Mouse (Mus musculus) left cerebral cortex, adult 18-20 months (tissue): Measurements from ENCODE around the gene Shd. TPM values are rescaled to one million over a fixed set of nuclear protein-coding genes. Genes with fewer than 3 reads are reported as not detected.

ENCODE experiments used
- DNase-seq, 2 experiments: peaks; one replicate each; pipeline ENCODE4 v3.0.0; 2021 to 2022; ENCODE audit warnings: low spot score in 2 of 2, mixed read lengths in 1 of 2
- total RNA-seq, 2 experiments: library from RNA; stranded (reverse); gene quantifications; 2 replicates each; pipeline ENCODE4 v1.2.3; 2021

Gene Shd
- total RNA-seq, 2 experiments from 2014 or later = 39.2 to 41.0 TPM

DNA sequence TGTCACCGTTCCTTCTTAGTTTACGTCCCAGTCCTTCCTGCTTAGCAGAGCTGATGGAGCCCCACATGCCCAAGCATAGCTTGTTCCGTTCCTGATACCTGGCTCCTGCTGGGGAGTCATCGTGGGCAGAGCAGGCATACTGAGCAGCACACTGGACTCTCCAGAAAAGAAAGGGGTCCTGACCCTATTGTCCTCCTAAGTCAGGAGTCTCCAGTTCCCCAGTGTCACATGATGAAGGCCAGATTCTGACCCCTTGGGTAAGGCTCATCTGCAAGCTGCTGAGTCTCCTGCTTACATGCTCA lies 52.7 kb downstream of the Shd start:
- DNase-seq = no peak

DNA sequence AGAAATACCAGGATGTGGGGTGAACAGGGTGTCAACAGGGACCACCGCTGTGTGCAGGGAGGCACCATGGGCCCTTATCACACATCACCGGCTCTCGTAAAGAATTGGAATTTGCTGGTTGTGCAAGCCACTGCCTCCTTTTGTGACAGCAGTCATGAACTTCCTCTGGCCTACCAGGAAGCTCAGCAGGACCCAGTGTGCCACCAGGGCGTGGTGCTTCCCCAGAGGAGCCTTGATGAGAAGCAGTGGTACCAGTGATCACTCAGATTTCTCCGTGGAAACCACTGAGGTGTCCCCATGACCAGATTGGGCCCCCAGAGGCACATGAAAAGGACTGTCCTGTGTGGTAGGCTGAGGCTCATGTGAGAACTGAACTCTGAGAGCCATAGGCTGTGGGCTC lies 53.1 kb downstream of the Shd start:
- no peak for DNase-seq

DNA sequence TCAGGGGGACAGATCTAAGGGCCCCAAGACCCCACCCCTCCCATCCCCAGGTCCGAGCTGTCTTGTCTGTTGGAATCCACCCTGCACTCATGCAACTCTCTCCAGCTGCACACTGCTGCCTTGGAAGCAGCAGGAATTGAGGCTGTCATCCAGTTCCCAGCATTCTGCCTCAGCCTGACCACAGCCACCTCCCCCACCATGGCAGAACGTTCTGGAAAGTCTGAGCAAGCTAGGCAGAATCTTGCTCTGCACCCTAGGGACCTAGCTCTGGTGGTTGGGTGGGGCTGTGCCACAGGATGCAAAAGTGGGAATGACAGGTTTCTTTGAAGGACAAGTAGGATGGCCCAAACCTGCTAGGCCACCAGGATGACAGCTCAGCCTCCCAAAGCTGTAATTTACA lies 54.2 kb downstream of the Shd start:
- no peak for DNase-seq

- no peak for DNase-seq
Observed at GRCm38 (mm10) chr17:56024931-56025330, 54.7 kb downstream of the Shd start.

Other genes with a start within 250 kb of the Shd start
- under 1 TPM in 1 of 2 experiments, not detected in 1; 0.09 TPM for gene Adgre4, start 220.5 kb upstream of the Shd start, total RNA-seq
- 1 to 10 TPM; 5.5 to 6.2 TPM for gene Zfp119a, start 91.5 kb upstream of the Shd start, total RNA-seq
- 1 to 10 TPM; 6.1 to 8.8 TPM for gene Zfp959, start 78.4 kb upstream of the Shd start, total RNA-seq
- gene Zfp119b, start 21.0 kb upstream of the Shd start, total RNA-seq = 1 to 10 TPM; 3.3 to 4.2 TPM
- 1 to 10 TPM; 1.3 to 1.8 TPM for gene Ebi3, start 17.8 kb upstream of the Shd start, total RNA-seq
- gene Yju2, start 11.4 kb upstream of the Shd start, total RNA-seq = 10 to 100 TPM; 15.0 to 15.2 TPM
- gene Fsd1, start 16.0 kb downstream of the Shd start, total RNA-seq = 10 to 100 TPM; 81.3 to 86.5 TPM
- gene Stap2, start 35.1 kb downstream of the Shd start, total RNA-seq = 1 to 10 TPM; 1.9 to 2.8 TPM
- 10 to 100 TPM; 85.0 to 94.3 TPM for gene Mpnd, start 35.2 kb downstream of the Shd start, total RNA-seq
- gene Sh3gl1, start 66.2 kb downstream of the Shd start, total RNA-seq = 10 to 100 TPM; 36.4 to 39.3 TPM
- 1 to 10 TPM; 1.9 to 2.7 TPM for gene Chaf1a, start 70.0 kb downstream of the Shd start, total RNA-seq
- gene Ubxn6, start 104.6 kb downstream of the Shd start, total RNA-seq = 10 to 100 TPM; 84.1 to 97.8 TPM
- 10 to 100 TPM; 90.6 to 95.8 TPM for gene Hdgfl2, start 109.2 kb downstream of the Shd start, total RNA-seq
- gene Plin4, start 139.3 kb downstream of the Shd start, total RNA-seq = 1 to 10 TPM; 2.6 to 3.4 TPM
- gene Plin5, start 147.1 kb downstream of the Shd start, total RNA-seq = under 1 TPM; 0.37 to 0.60 TPM
- gene Lrg1, start 151.5 kb downstream of the Shd start, total RNA-seq = 1 to 10 TPM; 1.8 to 3.6 TPM
- gene Sema6b, start 169.9 kb downstream of the Shd start, total RNA-seq = 100 to 1,000 TPM; 116 to 117 TPM
- gene Tnfaip8l1, start 192.0 kb downstream of the Shd start, total RNA-seq = 1 to 10 TPM; 6.8 to 7.9 TPM
- gene Mydgf, start 213.5 kb downstream of the Shd start, total RNA-seq = 10 to 100 TPM; 38.8 to 40.9 TPM
- gene Dpp9, start 248.4 kb downstream of the Shd start, total RNA-seq = 10 to 100 TPM; 59.7 to 69.5 TPM